Mouse (Mus musculus) intestine, embryonic 15.5 days (tissue): ENCODE data around the gene Ppfia2. TPM values are rescaled to one million over a fixed set of nuclear protein-coding genes. Genes with fewer than 3 reads are reported as not detected.

ENCODE experiments used
- ATAC-seq: fragments of 200-750 bp; cut with Nextera tagmentation; 2 replicates; pipeline ENCODE4 v1.8.0; 2017; ENCODE audit warnings: moderate TSS enrichment, moderate library complexity
- H3K27ac ChIP-seq: fragments of 300-500 bp; sonication (generic); 2 replicates; pipeline ENCODE4 v1.5.1; 2015; ENCODE audit warnings: mild to moderate bottlenecking, inconsistent platforms
- H3K27me3 ChIP-seq: fragments of 300-500 bp; sonication (generic); replicated peaks from 2 replicates; pipeline ENCODE4 v1.6.1; 2015; ENCODE audit warnings: inconsistent platforms
- H3K36me3 ChIP-seq: fragments of 300-500 bp; sonication (generic); 2 replicates; pipeline ENCODE4 v1.6.1; 2015; ENCODE audit warnings: inconsistent platforms
- H3K4me1 ChIP-seq: fragments of 300-500 bp; sonication (generic); replicated peaks from 2 replicates; pipeline ENCODE4 v1.6.1; 2015; ENCODE audit warnings: inconsistent platforms
- H3K4me2 ChIP-seq: fragments of 300-500 bp; sonication (generic); replicated peaks from 2 replicates; pipeline ENCODE4 v1.6.1; 2015; ENCODE audit warnings: mild to moderate bottlenecking, inconsistent platforms
- H3K4me3 ChIP-seq: fragments of 300-500 bp; sonication (generic); replicated peaks from 2 replicates; pipeline ENCODE4 v1.5.1; 2015; ENCODE audit warnings: inconsistent platforms
- H3K9ac ChIP-seq: fragments of 300-500 bp; sonication (generic); 2 replicates; pipeline ENCODE4 v1.6.1; 2015; ENCODE audit warnings: inconsistent platforms
- H3K9me3 ChIP-seq: fragments of 300-500 bp; sonication (generic); 2 replicates; pipeline ENCODE4 v1.6.1; 2016; ENCODE audit warnings: inconsistent platforms
- WGBS: fragments of 180-500 bp; shearing (Covaris S2); methylation state at CpG from one replicate; pipeline ENCODE4 v1.1.7; 2015; 5-methylcytosine and 5-hydroxymethylcytosine counted together
- polyA plus RNA-seq: library from polyadenylated mRNA; unstranded; fragments of >200 nt; fragmentation: Nextera tagmentation; extraction: Ambion mirVana; gene quantifications from 2 replicates; pipeline ENCODE4 v1.2.1, GENCODE M21; 2015

The Ppfia2 gene
- polyA plus RNA-seq = 0.63 and 0.74 TPM in 2 replicates

DNA sequence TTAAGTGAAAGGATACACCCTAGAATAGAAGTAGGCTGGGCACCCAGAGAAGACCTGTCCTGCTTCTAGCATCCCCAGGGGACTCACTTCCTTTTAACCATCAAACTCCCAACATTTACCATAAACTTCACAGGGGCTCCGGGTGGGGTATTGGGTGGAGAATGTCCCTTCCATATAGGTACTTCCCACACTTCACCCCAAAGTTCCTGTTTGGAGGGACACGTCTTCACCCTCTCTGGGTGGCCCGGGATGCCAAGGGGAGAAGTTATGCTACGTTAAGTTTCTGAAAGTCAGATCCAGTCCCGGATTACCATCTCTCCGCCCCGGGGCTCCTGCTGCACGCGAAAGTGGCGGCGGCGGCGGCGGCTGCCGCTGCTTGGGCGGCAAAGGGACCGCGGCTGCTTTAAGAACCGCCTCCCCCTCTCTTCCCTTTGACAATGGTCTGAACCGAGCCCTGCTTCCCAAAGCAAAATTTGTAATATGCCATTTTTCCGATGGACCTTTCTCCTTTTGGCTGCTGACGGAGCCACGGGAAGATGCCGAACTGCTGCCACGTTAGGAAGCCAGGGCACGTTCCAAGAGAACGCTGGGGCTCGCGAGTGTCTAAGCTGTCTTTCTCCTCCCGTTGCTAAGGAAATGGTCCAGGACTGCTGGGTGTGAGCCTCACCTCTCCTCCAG, at the start of gene Ppfia2:
TSS of gene Ppfia2 (plus strand) at position 485 of the 678 bp plus-strand sequence.
- Histone ChIP-seq H3K4me3 (peak within 1 kb of the TSS; percentile 48), H3K9me3 (no peaks in the 10 kb centered on the region), H3K4me1 (peaks cover 13% of the 10 kb centered on the region; the same call in 1 of the 2 replicates), H3K9ac (0 out of 2 replicates have a peak within 1 kb of the TSS, but pooled peaks have one; percentile 20), H3K27ac (no peak within 1 kb of the TSS), H3K4me2 (peak within 1 kb of the TSS; percentile 85), H3K36me3 (no peaks in the 10 kb centered on the region), H3K27me3 (peaks cover 15% of the 10 kb centered on the region; the same call in 1 of the 2 replicates)
- under 1% methylated on average over 30 of the region's 30 CpGs for WGBS
- ATAC-seq = peak; percentile 85

GRCm38 (mm10) chr10:106468956-106469721, 1.0 kb upstream of the Ppfia2 start:
- peak overlapping the region; percentile 85 for H3K4me2 ChIP-seq
- 4% methylated on average over 19 of the region's 19 CpGs for WGBS
- H3K9ac ChIP-seq = no peak overlapping the region

DNA sequence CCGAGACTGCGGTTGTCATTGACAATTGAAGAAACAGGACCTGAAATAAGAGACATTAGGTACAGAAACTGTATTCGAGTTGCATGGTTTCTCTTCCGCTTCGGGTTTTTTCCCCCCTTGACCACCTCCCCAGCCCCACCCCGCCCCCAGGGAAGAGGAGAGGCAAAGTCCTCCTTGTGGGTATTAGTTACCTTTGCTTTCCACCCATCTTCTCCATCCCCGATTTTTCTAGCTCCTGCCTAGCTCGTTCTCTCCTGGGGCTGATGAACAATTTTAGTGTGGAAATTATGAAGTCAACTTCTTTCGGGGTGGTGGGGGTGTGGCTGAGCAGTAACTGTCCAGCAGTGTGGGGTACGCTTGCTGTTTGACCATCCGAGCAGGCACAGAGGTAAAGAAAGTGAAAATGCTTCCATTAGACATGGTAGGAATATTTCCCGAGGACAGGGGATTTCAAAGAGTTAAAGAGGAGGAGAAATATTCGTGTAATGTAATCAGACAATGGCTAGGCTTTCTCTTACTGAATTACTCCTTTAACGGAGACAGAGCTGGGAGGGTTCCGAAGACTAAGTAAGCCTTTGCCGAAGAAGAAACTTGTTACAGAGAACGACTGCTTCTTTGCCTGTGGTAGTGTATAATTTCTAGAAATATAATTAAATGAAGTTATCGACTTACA, 530 bp downstream of the Ppfia2 start:
- no peaks in the 10 kb centered on the region for H3K9me3 ChIP-seq
- H3K27ac ChIP-seq = no peak overlapping the region
- H3K4me3 ChIP-seq = peak overlapping the region; percentile 48
- ATAC-seq = peak; percentile 51
- peak overlapping the region; percentile 85 for H3K4me2 ChIP-seq
- no peaks in the 10 kb centered on the region for H3K36me3 ChIP-seq
- 0 out of 2 replicates have a peak overlapping the region, but pooled peaks have one; percentile 20 for H3K9ac ChIP-seq
- peaks cover 13% of the 10 kb centered on the region; the same call in 1 of the 2 replicates for H3K4me1 ChIP-seq
- WGBS = 9% methylated on average over 18 of the region's 18 CpGs
- H3K27me3 ChIP-seq = peaks cover 15% of the 10 kb centered on the region; the same call in 1 of the 2 replicates

More at GRCm38 (mm10) chr10:106468956-106469721, 1.0 kb upstream of the Ppfia2 start:
- Histone ChIP-seq H3K4me3 (peak overlapping the region; percentile 48), H3K27me3 (peaks cover 15% of the 10 kb centered on the region; the same call in 1 of the 2 replicates), H3K4me1 (peaks cover 13% of the 10 kb centered on the region; the same call in 1 of the 2 replicates), H3K27ac (no peak overlapping the region), H3K36me3 (no peaks in the 10 kb centered on the region), H3K9me3 (no peaks in the 10 kb centered on the region)
- ATAC-seq = no peak

GRCm38 (mm10) chr10:106509281-106510165, 39.4 kb downstream of the Ppfia2 start:
- no peak overlapping the region for H3K4me3 ChIP-seq
- H3K27ac ChIP-seq = no peak overlapping the region
- H3K4me2 ChIP-seq = no peak overlapping the region
- H3K36me3 ChIP-seq = no peaks in the 10 kb centered on the region
- no peaks in the 10 kb centered on the region for H3K27me3 ChIP-seq
- no peak overlapping the region for H3K9ac ChIP-seq
- no peaks in the 10 kb centered on the region for H3K4me1 ChIP-seq
- no peaks in the 10 kb centered on the region for H3K9me3 ChIP-seq
- WGBS = 81% methylated on average over 6 of the region's 6 CpGs
- no peak for ATAC-seq

GRCm38 (mm10) chr10:106566036-106566435, 95.9 kb downstream of the Ppfia2 start:
- no peaks in the 10 kb centered on the region for H3K9me3 ChIP-seq
- H3K4me3 ChIP-seq = no peak overlapping the region
- H3K4me2 ChIP-seq = no peak overlapping the region
- no peak overlapping the region for H3K27ac ChIP-seq
- no peaks in the 10 kb centered on the region for H3K36me3 ChIP-seq
- 59% methylated on average over 4 of the region's 4 CpGs for WGBS
- H3K27me3 ChIP-seq = no peaks in the 10 kb centered on the region
- no peak overlapping the region for H3K9ac ChIP-seq
- no peaks in the 10 kb centered on the region for H3K4me1 ChIP-seq
- no peak for ATAC-seq

GRCm38 (mm10) chr10:106585026-106585425, 114.9 kb downstream of the Ppfia2 start:
- H3K4me2 ChIP-seq = no peak overlapping the region
- no peak overlapping the region for H3K27ac ChIP-seq
- WGBS = 73% methylated on average over 4 of the region's 4 CpGs
- ATAC-seq = no peak
- no peaks in the 10 kb centered on the region for H3K9me3 ChIP-seq
- no peaks in the 10 kb centered on the region for H3K36me3 ChIP-seq
- H3K4me1 ChIP-seq = no peaks in the 10 kb centered on the region
- H3K4me3 ChIP-seq = no peak overlapping the region
- no peak overlapping the region for H3K9ac ChIP-seq
- no peaks in the 10 kb centered on the region for H3K27me3 ChIP-seq

DNA sequence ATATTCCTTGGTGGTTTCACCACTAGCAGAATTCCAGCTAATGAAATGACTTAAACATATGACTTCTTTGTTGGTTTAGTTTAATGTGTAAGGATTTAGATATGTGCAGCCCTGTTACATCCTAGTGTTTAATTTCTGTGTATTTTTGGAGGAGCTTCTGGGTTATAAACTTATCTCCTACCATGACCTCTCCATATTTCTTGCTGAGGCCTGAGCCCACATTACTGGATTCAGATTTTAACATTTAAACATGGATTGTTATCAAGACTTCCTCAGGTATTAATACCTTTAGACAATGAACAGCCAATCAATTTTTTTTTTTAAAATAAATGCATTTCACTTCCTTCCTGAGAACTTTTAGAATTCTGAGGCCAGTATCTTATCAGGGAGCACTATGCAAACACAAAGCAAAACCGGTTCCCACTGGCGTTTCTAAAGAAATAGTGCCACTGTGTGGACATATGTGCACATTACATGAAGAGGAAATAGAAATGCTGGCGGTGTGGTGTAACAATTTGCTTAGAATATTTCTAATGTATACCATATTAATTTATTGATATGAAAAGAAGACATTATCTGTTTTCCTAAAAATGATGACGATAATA, 115.4 kb downstream of the Ppfia2 start:
- Histone ChIP-seq H3K4me2 (no peak overlapping the region), H3K4me1 (no peaks in the 10 kb centered on the region), H3K36me3 (no peaks in the 10 kb centered on the region), H3K27ac (no peak overlapping the region), H3K27me3 (no peaks in the 10 kb centered on the region), H3K9me3 (no peaks in the 10 kb centered on the region), H3K4me3 (no peak overlapping the region), H3K9ac (no peak overlapping the region)
- ATAC-seq = peak; percentile 80
- WGBS = 2% methylated on average over 4 of the region's 4 CpGs

DNA sequence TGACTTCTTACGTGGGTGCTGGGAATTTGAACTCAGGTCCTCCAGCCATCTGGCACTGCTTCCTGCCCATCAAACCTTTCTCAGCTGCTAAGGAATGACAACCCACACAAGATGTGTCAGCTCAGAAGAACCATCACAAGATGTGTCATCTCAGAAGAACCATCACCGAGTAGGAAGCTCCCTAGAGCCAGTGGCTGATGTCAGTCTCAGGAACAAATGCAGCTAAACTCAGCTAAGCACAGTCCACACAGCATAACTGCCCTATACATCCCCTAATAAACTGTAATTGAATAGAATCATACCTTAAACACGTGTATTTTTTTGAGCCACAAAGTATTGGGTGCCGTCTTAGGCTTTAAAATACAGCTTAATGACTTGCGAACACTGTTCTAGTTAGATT, 117.7 kb downstream of the Ppfia2 start:
- 70% methylated on average over 5 of the region's 5 CpGs for WGBS
- H3K36me3 ChIP-seq = no peaks in the 10 kb centered on the region
- H3K4me2 ChIP-seq = no peak overlapping the region
- no peak overlapping the region for H3K9ac ChIP-seq
- H3K27ac ChIP-seq = no peak overlapping the region
- H3K4me3 ChIP-seq = no peak overlapping the region
- H3K9me3 ChIP-seq = no peaks in the 10 kb centered on the region
- H3K27me3 ChIP-seq = no peaks in the 10 kb centered on the region
- no peak for ATAC-seq
- H3K4me1 ChIP-seq = no peaks in the 10 kb centered on the region

- no peaks in the 10 kb centered on the region for H3K9me3 ChIP-seq
- H3K27me3 ChIP-seq = no peaks in the 10 kb centered on the region
- 77% methylated on average over 1 of the region's 1 CpGs for WGBS
- no peaks in the 10 kb centered on the region for H3K36me3 ChIP-seq
- no peak overlapping the region for H3K4me3 ChIP-seq
- H3K4me1 ChIP-seq = no peaks in the 10 kb centered on the region
- H3K9ac ChIP-seq = no peak overlapping the region
- ATAC-seq = no peak
- no peak overlapping the region for H3K4me2 ChIP-seq
- H3K27ac ChIP-seq = no peak overlapping the region
Observed at GRCm38 (mm10) chr10:106590944-106591343, 120.8 kb downstream of the Ppfia2 start.

DNA sequence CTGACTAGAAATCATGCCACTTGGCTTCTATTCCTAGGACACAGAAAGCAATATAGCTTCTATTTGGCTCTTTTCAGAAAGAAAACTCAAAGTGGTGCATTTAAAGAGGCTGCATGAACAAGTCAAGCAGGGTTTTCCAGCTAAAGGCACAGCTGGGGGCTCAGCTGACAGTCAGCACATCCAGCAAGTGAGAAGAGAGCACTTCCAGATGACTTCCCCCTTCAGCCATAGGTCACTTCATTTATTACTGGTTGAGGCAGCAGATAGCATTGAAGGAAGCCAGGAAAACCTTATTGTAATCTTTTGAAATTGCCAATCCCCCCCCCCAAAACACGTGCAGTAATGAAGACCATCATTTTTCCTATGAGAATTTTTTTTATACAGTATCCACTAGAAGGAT, 126.8 kb downstream of the Ppfia2 start:
- H3K4me2 ChIP-seq = no peak overlapping the region
- ATAC-seq = no peak
- H3K4me3 ChIP-seq = no peak overlapping the region
- H3K27me3 ChIP-seq = no peaks in the 10 kb centered on the region
- no peak overlapping the region for H3K9ac ChIP-seq
- H3K36me3 ChIP-seq = no peaks in the 10 kb centered on the region
- WGBS = 46% methylated on average over 1 of the region's 1 CpGs
- H3K4me1 ChIP-seq = no peaks in the 10 kb centered on the region
- H3K27ac ChIP-seq = no peak overlapping the region
- no peaks in the 10 kb centered on the region for H3K9me3 ChIP-seq

DNA sequence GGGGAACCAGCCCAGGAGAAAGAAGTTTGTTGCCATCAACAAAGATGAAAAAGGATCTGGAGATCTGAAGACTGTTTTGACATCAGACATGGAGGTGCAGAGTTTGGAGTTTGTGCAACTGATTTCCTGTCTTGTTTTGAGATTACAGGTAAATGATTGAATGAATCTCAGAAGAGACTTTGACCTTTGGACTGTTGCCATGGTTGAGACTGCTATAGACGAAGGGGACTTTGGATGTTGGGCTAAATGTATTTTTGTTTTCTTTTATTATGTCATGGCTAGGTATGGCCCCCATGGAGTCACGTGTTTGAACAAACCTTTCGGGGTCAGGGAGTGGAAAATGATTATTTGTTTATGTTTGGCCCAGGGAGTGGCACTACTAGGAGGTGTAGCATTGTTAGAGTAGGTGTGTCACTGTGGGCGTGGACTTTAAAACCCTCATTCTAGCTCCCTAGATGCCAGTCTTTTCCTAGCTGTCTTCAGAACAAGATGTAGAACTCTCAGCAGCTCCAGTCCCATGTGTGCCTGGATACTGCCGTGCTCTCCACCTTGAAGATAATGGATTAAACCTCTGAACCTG, 133.3 kb downstream of the Ppfia2 start:
- peak; percentile 84 for ATAC-seq
- Histone ChIP-seq H3K4me1 (no peaks in the 10 kb centered on the region), H3K9me3 (no peaks in the 10 kb centered on the region)

More for the DNA sequence above, 133.3 kb downstream of the Ppfia2 start:
- Histone ChIP-seq H3K36me3 (no peaks in the 10 kb centered on the region), H3K27ac (no peak overlapping the region), H3K4me3 (no peak overlapping the region), H3K4me2 (no peak overlapping the region), H3K27me3 (no peaks in the 10 kb centered on the region), H3K9ac (no peak overlapping the region)
- 74% methylated on average over 5 of the region's 5 CpGs for WGBS
